Mouse (Mus musculus): ENCODE data around the gene Spock3. TPM values are rescaled to one million over a fixed set of nuclear protein-coding genes. Genes with fewer than 3 reads are reported as not detected.

The Spock3 gene
- polyA plus RNA-seq, 1 experiment from 2014 or later, result 1.9 TPM

- no peaks in the 10 kb centered on the region for H3K27me3 ChIP-seq (ENCODE audit: insufficient read depth, low read length)
- ATAC-seq (replicated peaks; ENCODE audit: low FRiP score, low read depth), result no peak
- no peak overlapping the region for H3K27ac ChIP-seq
- TF ChIP-seq CTCF (IDR thresholded peaks at IDR 0.05; ENCODE audit: low read depth), result no peak
- H3K9me3 ChIP-seq (replicated peaks; ENCODE audit: low read length), result no peaks in the 10 kb centered on the region
- H3K4me3 ChIP-seq (replicated peaks; ENCODE audit: low read depth, low read length), result no peak overlapping the region
- H3K36me3 ChIP-seq (ENCODE audit: insufficient read depth, low read length), result no peaks in the 10 kb centered on the region
- DNase-seq (ENCODE audit: low spot score), result no peak
- no peak overlapping the region for H3K4me2 ChIP-seq (ENCODE audit: low read length)
- no peaks in the 10 kb centered on the region for H3K4me1 ChIP-seq (replicated peaks; ENCODE audit: insufficient read depth, low read length)
- H3K9ac ChIP-seq (ENCODE audit: low read depth, low read length), result no peak overlapping the region
These were observed 219.1 kb downstream of the Spock3 start for GRCm38 (mm10) chr8:63169956-63170355.

GRCm38 (mm10) chr8:63181272-63181671, 230.5 kb downstream of the Spock3 start:
- WGBS, result 50% methylated on average over 1 of the region's 1 CpGs
- H3K9me3 ChIP-seq (replicated peaks; ENCODE audit: low read length), result no peaks in the 10 kb centered on the region
- H3K9ac ChIP-seq (ENCODE audit: low read depth, low read length), result no peak overlapping the region
- H3K27ac ChIP-seq, result no peak overlapping the region
- TF ChIP-seq CTCF (IDR thresholded peaks at IDR 0.05; ENCODE audit: low read depth), result no peak
- H3K4me1 ChIP-seq (replicated peaks; ENCODE audit: insufficient read depth, low read length), result no peaks in the 10 kb centered on the region
- no peaks in the 10 kb centered on the region for H3K27me3 ChIP-seq (ENCODE audit: insufficient read depth, low read length)
- DNase-seq (ENCODE audit: low spot score) (no peak), ATAC-seq (replicated peaks; ENCODE audit: low FRiP score, low read depth) (no peak)
- H3K4me3 ChIP-seq (replicated peaks; ENCODE audit: low read depth, low read length), result no peak overlapping the region
- H3K4me2 ChIP-seq (ENCODE audit: low read length), result no peak overlapping the region
- no peaks in the 10 kb centered on the region for H3K36me3 ChIP-seq (ENCODE audit: insufficient read depth, low read length)

DNA sequence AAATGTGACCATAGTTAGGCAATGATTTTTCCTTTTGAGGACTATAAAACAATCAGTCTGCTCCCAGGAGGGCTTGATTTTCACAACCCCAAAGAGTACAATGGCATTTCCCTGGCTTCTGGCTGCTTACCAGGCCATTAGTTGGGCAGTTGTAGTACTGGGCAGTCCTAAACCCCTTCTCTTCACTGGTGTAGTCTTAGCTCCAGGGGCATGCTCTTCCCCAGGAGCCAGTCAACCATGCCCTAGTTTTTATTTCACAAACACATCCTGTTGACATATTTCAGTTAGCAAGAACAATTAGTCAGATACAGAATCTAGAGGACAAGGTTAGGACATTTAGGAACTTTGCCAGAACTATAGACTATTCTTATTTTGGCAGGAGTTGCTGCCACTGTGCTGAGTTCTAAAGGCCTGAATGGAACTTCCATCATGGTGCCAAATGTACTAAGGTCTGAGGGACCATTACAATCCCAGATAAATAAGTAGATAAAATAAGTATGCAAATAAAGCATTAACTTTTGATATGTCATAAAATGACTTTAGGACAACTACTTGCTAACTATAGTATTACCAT, 308.1 kb downstream of the Spock3 start:
- Histone ChIP-seq H3K9ac (ENCODE audit: low read depth, low read length) (no peak overlapping the region), H3K4me2 (ENCODE audit: low read length) (no peak overlapping the region), H3K4me1 (replicated peaks; ENCODE audit: insufficient read depth, low read length) (no peaks in the 10 kb centered on the region), H3K9me3 (replicated peaks; ENCODE audit: low read length) (no peaks in the 10 kb centered on the region), H3K36me3 (ENCODE audit: insufficient read depth, low read length) (no peaks in the 10 kb centered on the region), H3K27me3 (ENCODE audit: insufficient read depth, low read length) (no peaks in the 10 kb centered on the region), H3K27ac (no peak overlapping the region), H3K4me3 (replicated peaks; ENCODE audit: low read depth, low read length) (no peak overlapping the region)
- DNase-seq (ENCODE audit: low spot score) (no peak), ATAC-seq (replicated peaks; ENCODE audit: low FRiP score, low read depth) (no peak)
- TF ChIP-seq CTCF (IDR thresholded peaks at IDR 0.05; ENCODE audit: low read depth), result no peak

GRCm38 (mm10) chr8:63262516-63262915, 311.7 kb downstream of the Spock3 start:
- no peak for TF ChIP-seq CTCF (IDR thresholded peaks at IDR 0.05; ENCODE audit: low read depth)
- 76% methylated on average over 4 of the region's 4 CpGs for WGBS
- Histone ChIP-seq H3K9me3 (replicated peaks; ENCODE audit: low read length) (no peaks in the 10 kb centered on the region), H3K4me2 (ENCODE audit: low read length) (no peak overlapping the region), H3K27ac (no peak overlapping the region), H3K27me3 (ENCODE audit: insufficient read depth, low read length) (no peaks in the 10 kb centered on the region), H3K4me1 (replicated peaks; ENCODE audit: insufficient read depth, low read length) (no peaks in the 10 kb centered on the region), H3K36me3 (ENCODE audit: insufficient read depth, low read length) (no peaks in the 10 kb centered on the region), H3K4me3 (replicated peaks; ENCODE audit: low read depth, low read length) (no peak overlapping the region), H3K9ac (ENCODE audit: low read depth, low read length) (no peak overlapping the region)
- DNase-seq (ENCODE audit: low spot score) (no peak), ATAC-seq (replicated peaks; ENCODE audit: low FRiP score, low read depth) (no peak)

DNA sequence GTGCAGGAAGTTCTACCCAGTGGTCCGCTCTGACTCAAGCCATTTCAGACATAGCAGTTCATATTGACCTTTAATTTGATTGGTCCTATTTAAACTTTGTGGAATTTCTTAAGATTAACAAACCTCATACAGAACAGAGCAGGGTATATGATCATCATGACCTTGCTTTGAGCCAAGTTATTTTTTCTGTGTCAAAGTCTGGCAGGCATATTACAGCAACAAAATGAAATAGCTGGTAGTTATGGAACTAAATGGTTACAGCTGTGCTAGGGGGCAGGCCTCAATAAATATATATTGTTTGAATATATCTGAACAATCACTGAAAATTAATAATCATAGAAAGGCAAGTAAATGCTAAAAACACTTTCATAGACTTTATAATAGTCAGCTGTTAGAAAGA, 384.6 kb downstream of the Spock3 start:
- no peak overlapping the region for H3K4me2 ChIP-seq (ENCODE audit: low read length)
- TF ChIP-seq CTCF (IDR thresholded peaks at IDR 0.05; ENCODE audit: low read depth), result no peak
- H3K27me3 ChIP-seq (ENCODE audit: insufficient read depth, low read length), result no peaks in the 10 kb centered on the region
- DNase-seq (ENCODE audit: low spot score) (no peak), ATAC-seq (replicated peaks; ENCODE audit: low FRiP score, low read depth) (no peak)
- no peaks in the 10 kb centered on the region for H3K36me3 ChIP-seq (ENCODE audit: insufficient read depth, low read length)
- H3K4me3 ChIP-seq (replicated peaks; ENCODE audit: low read depth, low read length), result no peak overlapping the region
- H3K9ac ChIP-seq (ENCODE audit: low read depth, low read length), result no peak overlapping the region
- no peaks in the 10 kb centered on the region for H3K4me1 ChIP-seq (replicated peaks; ENCODE audit: insufficient read depth, low read length)
- H3K9me3 ChIP-seq (replicated peaks; ENCODE audit: low read length), result no peaks in the 10 kb centered on the region
- H3K27ac ChIP-seq, result no peak overlapping the region
- WGBS, result 84% methylated on average over 1 of the region's 1 CpGs

DNA sequence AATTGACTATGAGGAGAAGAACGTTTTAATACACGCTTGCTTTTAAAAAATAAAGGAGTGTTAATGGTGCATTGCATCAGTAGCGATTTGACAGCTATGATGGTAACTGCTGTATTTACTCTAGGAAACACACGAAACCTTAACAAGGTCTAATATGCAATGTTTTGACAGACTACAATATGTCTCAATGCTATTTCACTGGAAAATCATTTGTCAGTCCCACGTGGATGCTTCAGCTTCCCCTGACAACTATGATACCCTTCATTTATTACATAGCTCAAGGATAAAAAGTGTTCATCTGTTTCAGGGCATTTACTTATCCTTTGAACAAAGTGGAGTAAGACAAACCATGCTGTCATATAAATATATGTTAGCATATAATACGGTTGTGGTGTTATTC, 417.8 kb downstream of the Spock3 start:
- Histone ChIP-seq H3K4me2 (ENCODE audit: low read length) (no peak overlapping the region), H3K36me3 (ENCODE audit: insufficient read depth, low read length) (no peaks in the 10 kb centered on the region), H3K4me1 (replicated peaks; ENCODE audit: insufficient read depth, low read length) (no peaks in the 10 kb centered on the region), H3K27ac (no peak overlapping the region), H3K4me3 (replicated peaks; ENCODE audit: low read depth, low read length) (no peak overlapping the region), H3K27me3 (ENCODE audit: insufficient read depth, low read length) (no peaks in the 10 kb centered on the region), H3K9ac (ENCODE audit: low read depth, low read length) (no peak overlapping the region), H3K9me3 (replicated peaks; ENCODE audit: low read length) (no peaks in the 10 kb centered on the region)
- no peak for ATAC-seq (replicated peaks; ENCODE audit: low FRiP score, low read depth)
- no peak for TF ChIP-seq CTCF (IDR thresholded peaks at IDR 0.05; ENCODE audit: low read depth)
- DNase-seq (ENCODE audit: low spot score), result no peak
- WGBS, result 69% methylated on average over 6 of the region's 6 CpGs

- Histone ChIP-seq H3K9ac (ENCODE audit: low read depth, low read length) (no peak overlapping the region), H3K27ac (no peak overlapping the region), H3K9me3 (replicated peaks; ENCODE audit: low read length) (no peaks in the 10 kb centered on the region), H3K27me3 (ENCODE audit: insufficient read depth, low read length) (no peaks in the 10 kb centered on the region), H3K36me3 (ENCODE audit: insufficient read depth, low read length) (no peaks in the 10 kb centered on the region), H3K4me1 (replicated peaks; ENCODE audit: insufficient read depth, low read length) (no peaks in the 10 kb centered on the region), H3K4me2 (ENCODE audit: low read length) (no peak overlapping the region), H3K4me3 (replicated peaks; ENCODE audit: low read depth, low read length) (no peak overlapping the region)
- TF ChIP-seq CTCF (IDR thresholded peaks at IDR 0.05; ENCODE audit: low read depth), result no peak
- DNase-seq (ENCODE audit: low spot score) (no peak), ATAC-seq (replicated peaks; ENCODE audit: low FRiP score, low read depth) (no peak)
These were observed 446.9 kb downstream of the Spock3 start for GRCm38 (mm10) chr8:63397659-63398058.
